Mouse (Mus musculus) layer of hippocampus, postnatal 10 days (tissue): Measurements from ENCODE around the gene Mrpl50. TPM values are rescaled to one million over a fixed set of nuclear protein-coding genes. Genes with fewer than 3 reads are reported as not detected.
A peak's percentile ranks its signal among the peaks of the same experiment; 100 is the strongest.

Experiments
- DNase-seq, 2 experiments: peaks; one replicate each; pipeline ENCODE4 v3.0.0; 2021; ENCODE audit warnings: low spot score in 2 of 2
- long read RNA-seq: library from polyadenylated mRNA; stranded (forward); transcript quantifications from one replicate; pipeline ENCODE4 v2.0.0, GENCODE M21; 2023
- total RNA-seq, 2 experiments: library from RNA; stranded (reverse); gene quantifications; 2 replicates each; pipeline ENCODE4 v1.2.3; 2021

Mrpl50 gene
- total RNA-seq = 10 to 100 TPM; 33.5 to 35.6 TPM
- long read RNA-seq, transcript Mrpl50-201 (2 exons, 2,114 nt) = major isoform, 123 of 124 reads
- long read RNA-seq, partial matches to known transcripts = 0 of 124 reads
- long read RNA-seq, other reads (novel, unspliced or antisense) = 1 of 124 reads

DNA sequence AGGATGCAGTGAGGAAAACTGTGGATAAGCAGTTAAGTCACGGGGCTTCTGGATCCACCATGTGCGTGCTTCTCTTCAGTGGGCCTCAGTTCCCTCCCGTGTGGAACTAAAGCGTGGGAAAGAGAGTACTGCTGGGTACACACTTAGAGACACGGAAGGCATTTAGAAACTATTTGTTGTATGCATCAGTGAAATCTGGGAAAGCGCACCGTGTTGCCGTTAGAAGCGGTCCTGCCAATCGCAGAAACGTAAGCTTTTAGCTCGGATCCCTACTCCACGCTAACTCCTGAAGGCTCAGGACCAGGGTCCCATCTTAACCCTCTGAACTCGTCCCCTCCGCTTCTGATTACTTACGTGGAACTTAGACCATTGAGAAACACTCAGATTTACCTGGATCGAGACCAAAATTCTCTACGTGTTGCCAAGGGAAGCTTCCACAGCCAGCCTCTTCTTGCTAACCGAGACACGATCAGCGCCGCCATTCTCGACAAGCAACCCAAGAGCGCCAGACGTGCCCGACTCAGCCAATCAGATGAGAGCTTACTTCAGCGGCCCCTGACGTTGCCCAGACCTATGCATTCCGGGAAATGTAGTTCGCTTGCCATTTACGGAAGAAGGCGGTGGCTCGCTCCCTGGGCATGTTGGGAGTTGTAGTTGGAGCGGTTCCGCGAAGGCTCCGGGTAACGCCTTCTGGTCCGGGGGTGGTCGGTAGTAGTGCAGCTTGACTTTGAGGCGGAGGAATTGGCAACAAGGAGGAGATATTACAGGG lies at the start of gene Mrpl50, which contains the start of gene Zfp189:
TSS of gene Mrpl50 (minus strand) at position 522 of the 769 bp plus-strand sequence.
TSS of gene Zfp189 (plus strand) at position 605 of the 769 bp plus-strand sequence.
- peak; percentile 92 to 93 for DNase-seq

DNA sequence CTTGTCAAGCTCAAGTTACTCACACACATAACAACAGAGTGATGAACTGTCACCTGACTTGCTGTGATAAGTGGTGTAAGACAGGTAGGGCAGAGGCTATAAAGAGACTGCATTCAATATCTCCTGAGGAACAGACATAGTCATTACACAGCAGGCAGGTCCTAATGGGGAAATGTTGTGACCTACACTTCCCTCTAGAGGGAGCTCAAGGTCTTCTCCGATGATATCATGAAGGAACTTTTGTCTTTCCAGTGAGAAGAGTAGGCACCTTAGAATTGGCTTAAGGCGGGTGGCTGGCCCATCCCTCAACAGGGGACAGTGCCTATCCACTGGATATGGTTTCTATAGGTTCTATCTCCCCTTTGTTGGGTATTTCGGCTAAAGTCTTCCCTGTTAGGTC lies 46.7 kb upstream of the Mrpl50 start:
- peak; percentile 61 for DNase-seq

DNA sequence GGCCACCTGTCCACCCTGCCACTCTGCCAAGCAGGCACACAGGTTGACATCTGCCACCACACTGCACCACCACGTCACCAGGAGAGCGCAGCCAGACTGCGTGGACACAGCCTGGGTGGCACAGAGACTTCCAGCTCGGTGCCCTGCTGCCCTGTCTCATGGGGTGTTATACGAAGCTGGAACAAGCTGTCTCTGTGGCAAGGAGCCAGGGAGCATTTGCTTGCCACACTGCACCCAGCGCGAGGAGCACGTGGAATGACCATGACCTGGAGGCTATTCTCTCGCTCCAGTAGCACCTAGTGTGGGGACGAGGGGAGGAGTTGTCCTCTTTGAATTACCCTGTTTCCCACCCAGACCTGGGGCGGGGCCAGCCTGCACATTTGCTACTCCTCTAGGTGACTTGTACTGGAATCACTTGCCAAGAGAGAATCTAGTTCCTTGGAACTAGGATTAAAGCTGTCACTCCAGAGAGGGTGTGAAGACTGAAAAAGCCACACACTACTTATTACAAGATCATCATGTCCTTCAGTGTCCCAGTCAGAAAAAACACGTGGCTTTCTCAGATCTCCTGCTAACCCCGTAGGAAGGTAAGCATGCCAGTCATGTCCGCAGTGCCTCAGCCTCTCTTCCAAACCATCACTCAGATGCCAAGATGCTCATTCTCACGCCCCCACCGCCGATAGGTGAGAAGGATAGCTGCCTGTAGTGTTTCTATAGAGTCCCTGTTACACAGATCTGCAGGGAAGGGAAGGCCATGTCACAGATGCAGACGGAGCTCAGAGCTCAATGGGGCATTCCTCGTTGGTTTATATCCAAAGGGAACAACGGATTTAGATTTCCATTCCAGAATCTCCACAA lies 39.3 kb upstream of the Mrpl50 start:
- DNase-seq = peak; percentile 37 to 38

GRCm38 (mm10) chr4:49558181-49558580 lies 37.3 kb upstream of the Mrpl50 start:
- no peak for DNase-seq

DNA sequence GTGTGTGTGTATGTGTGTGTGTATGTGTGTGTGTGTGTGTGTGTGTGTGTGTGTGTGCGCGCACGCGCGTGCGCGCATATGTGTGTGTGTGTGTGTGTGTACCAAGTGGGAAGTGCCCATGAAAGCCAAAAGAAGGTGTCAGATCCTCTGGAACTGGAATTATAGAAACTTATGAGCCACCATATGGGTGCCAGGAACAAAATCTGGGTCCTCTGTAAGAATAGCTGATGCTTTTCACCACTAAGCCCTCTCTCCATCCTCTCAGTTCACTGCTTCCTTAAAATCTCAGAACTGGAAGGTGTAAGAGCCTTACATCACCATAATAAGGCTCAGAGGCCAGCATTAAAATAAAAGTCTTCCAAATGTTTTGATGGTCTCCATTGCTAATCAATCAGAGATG lies 36.5 kb upstream of the Mrpl50 start:
- no peak for DNase-seq

DNA sequence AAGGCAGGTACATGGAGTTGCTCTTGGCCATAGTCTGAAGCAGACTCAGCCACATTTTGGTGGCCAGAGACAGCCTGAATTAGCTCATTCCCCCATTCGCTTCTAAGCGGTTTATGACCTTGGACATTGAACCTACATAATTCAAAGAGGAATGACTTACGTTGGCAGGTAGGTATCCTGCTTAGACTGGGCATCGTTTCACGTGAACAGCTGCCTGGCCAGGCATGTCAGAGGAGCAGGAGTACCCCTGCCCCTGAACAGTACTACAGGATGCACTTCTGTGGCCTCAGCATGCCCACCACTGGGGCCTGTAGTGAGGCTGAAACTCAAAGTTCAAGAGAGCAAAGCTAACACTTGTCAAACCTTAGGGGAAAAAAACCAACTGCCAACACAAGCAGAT lies 32.5 kb upstream of the Mrpl50 start:
- DNase-seq = no peak

- no peak for DNase-seq
These were observed 28.5 kb upstream of the Mrpl50 start, which contains the start of gene Aldob for GRCm38 (mm10) chr4:49549383-49549782. Gene Aldob, minus strand, starts transcription at chr4:49549546.

- no peak for DNase-seq
These were observed 26.8 kb upstream of the Mrpl50 start for GRCm38 (mm10) chr4:49547544-49548219.

GRCm38 (mm10) chr4:49546873-49547543 lies 26.1 kb upstream of the Mrpl50 start:
- no peak for DNase-seq

GRCm38 (mm10) chr4:49546026-49546425 lies 25.1 kb upstream of the Mrpl50 start:
- no peak for DNase-seq

- DNase-seq = no peak
These were observed 20.1 kb upstream of the Mrpl50 start for GRCm38 (mm10) chr4:49540966-49541365.

GRCm38 (mm10) chr4:49539665-49540064 lies 18.8 kb upstream of the Mrpl50 start:
- DNase-seq = no peak

DNA sequence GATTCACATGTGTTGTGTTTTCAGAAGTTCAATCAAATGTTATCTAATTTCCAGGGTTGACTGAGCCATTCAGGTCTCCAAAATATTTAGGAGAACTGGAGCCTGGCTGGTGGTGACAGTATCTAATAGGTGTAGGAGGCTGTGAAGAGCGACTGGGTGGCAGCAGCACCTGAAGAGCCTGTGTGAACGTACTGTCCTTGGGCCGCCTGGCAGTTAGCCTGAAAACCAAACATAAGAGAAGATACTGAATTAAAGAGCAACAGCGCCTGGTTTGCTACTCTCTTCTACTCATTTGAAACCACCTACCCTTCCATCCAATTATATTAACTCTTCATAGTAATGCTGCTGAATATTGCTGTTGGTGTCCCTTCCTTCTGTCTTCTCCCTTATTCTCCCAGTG lies 15.8 kb upstream of the Mrpl50 start:
- DNase-seq = no peak

- DNase-seq = no peak
These were observed 14.9 kb upstream of the Mrpl50 start for GRCm38 (mm10) chr4:49535675-49536294.

GRCm38 (mm10) chr4:49535036-49535435 lies 14.1 kb upstream of the Mrpl50 start:
- no peak for DNase-seq

- peak; percentile 59 to 64 for DNase-seq
These were observed 1.7 kb upstream of the Mrpl50 start for GRCm38 (mm10) chr4:49522576-49522975.

DNA sequence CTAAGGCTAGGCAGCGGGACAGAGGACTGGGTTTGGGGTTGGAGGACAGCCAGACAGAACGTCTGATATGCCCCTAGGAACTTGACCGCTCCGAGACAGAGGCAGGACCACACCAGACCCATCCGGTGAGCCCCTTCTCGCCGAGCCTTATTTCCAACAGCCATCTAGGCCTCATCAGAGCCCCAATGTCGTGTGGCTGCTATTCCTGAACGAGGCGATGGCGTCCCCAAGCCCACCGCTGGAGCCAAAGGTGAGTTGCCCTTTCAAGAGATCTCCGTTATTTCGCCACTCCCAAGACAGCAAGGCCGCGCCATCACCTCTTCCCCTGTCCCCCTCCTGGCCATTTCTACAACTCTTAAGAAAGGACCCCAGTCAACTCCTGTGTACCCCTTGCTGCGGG lies 453 bp upstream of the Mrpl50 start:
- no peak for DNase-seq

GRCm38 (mm10) chr4:49519476-49519875 lies 1.4 kb downstream of the Mrpl50 start:
- DNase-seq = no peak

DNA sequence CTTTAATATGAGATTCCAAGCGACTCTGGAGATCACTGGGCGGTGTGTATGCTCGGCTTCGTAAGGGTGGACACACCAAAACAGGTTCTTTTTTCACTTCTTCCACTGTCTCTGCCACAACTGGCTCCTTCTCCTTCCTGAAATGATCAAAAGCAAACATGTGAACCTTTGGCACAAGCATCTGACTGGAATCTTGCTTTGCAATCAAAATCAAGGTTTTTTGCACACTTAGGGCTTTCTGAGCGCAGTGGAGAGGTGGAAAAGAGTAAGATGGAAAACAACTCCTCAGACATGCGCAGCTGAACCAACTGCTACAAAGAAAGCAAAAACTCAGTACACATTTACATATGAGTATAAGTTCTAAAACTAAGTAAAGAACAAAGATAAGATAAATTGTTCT lies 6.5 kb downstream of the Mrpl50 start:
- DNase-seq = no peak

DNA sequence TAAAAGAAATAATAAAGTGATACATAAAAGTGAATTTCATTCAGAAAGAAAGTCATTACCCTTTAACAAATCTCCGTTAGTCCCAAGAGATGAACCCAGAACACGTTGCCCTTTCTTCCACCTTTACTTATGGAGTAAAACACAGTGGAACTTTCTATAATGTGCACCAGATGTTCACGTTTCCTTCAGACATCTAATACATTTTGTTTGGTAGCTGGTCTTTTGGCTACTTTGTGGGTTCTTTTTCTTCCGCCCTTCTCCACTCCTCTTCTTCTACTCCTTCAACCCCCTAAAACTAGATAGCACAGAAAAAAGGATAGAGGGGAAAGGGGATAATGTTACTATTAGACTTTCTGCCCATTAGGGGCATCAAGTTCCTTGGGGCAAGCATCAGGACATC lies 8.3 kb downstream of the Mrpl50 start:
- no peak for DNase-seq
